Mouse (Mus musculus) testis, adult 2 months (tissue): ENCODE results near the gene Xxylt1.

Experiments used
- CTCF ChIP-seq: fragments of 200-500 bp; IDR thresholded peaks from 2 replicates; pipeline ENCODE4 v1.5.1; 2012; ENCODE audit warnings: low read depth, mild to moderate bottlenecking, inconsistent platforms, low read length, moderate library complexity; ENCODE audit not compliant: control insufficient read depth, insufficient read depth, insufficient replicate concordance
- POLR2A ChIP-seq: fragments of 200-500 bp; IDR thresholded peaks from 2 replicates; pipeline ENCODE4 v1.6.1; 2012; ENCODE audit warnings: low read depth, mild to moderate bottlenecking, inconsistent platforms, low read length, moderate library complexity; ENCODE audit not compliant: control insufficient read depth

GRCm38 (mm10) chr16:30943919-30944318 lies 137.3 kb downstream of the Xxylt1 start:
- no peak for TF ChIP-seq CTCF
- no peak for TF ChIP-seq POLR2A
